Mouse (Mus musculus) heart, embryonic 10.5 days (tissue): ENCODE data around the gene Irs1. TPM values are rescaled to one million over a fixed set of nuclear protein-coding genes. Genes with fewer than 3 reads are reported as not detected.

Experiments
- DNase-seq: peaks from one replicate; pipeline ENCODE4 v3.0.0-alpha.2; 2017; ENCODE audit warnings: low spot score
- H3K27ac ChIP-seq: fragments of 300-500 bp; sonication (generic); 2 replicates; pipeline ENCODE4 v1.5.1; 2016; ENCODE audit warnings: mild to moderate bottlenecking
- H3K27me3 ChIP-seq: fragments of 300-500 bp; sonication (generic); 2 replicates; pipeline ENCODE4 v1.6.1; 2016; ENCODE audit warnings: mild to moderate bottlenecking; ENCODE audit not compliant: poor library complexity, insufficient read depth, severe bottlenecking
- H3K36me3 ChIP-seq: fragments of 300-500 bp; sonication (generic); 2 replicates; pipeline ENCODE4 v1.6.1; 2016; ENCODE audit warnings: mild to moderate bottlenecking, moderate library complexity
- H3K4me1 ChIP-seq: fragments of 300-500 bp; sonication (generic); 2 replicates; pipeline ENCODE4 v1.6.1; 2016; ENCODE audit warnings: mild to moderate bottlenecking
- H3K4me3 ChIP-seq: fragments of 300-500 bp; sonication (generic); 2 replicates; pipeline ENCODE4 v1.5.1; 2016; ENCODE audit warnings: mild to moderate bottlenecking, moderate library complexity
- H3K9me3 ChIP-seq: fragments of 300-500 bp; sonication (generic); 2 replicates; pipeline ENCODE4 v1.6.1; 2016; ENCODE audit warnings: mild to moderate bottlenecking, moderate library complexity
- WGBS: fragments of 180-500 bp; shearing (Covaris S2); methylation state at CpG from one replicate; pipeline ENCODE4 v1.1.7; 2016; 5-methylcytosine and 5-hydroxymethylcytosine counted together
- polyA plus RNA-seq: library from polyadenylated mRNA; unstranded; fragments of >200 nt; fragmentation: Nextera tagmentation; extraction: Ambion mirVana; gene quantifications from 2 replicates; pipeline ENCODE4 v1.2.1, GENCODE M21; 2016

The Irs1 gene
- polyA plus RNA-seq, 1 experiment from 2014 or later = 10.0 TPM

DNA sequence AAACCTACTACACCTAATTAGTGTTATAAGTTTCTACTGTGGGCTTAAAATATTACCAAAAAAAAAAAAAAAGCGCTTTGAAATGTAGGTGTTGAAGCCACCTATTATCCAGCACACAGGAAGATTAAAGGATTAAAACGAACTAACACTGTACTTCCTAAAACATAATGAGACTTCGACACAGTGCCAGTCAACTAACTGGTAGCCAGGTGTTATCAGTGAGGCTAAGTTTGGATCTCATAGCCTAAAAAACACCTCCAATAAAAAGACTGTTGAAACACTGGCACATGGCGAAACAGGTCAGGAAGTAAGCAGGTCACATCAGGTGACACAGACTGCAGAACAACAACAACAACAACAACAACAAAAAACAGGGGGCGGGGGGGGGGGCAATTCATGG lies 29.6 kb downstream of the Irs1 start:
- DNase-seq = no peak
- no peaks in the 10 kb centered on the region for H3K9me3 ChIP-seq
- H3K4me1 ChIP-seq = peaks cover 20% of the 10 kb centered on the region
- H3K27me3 ChIP-seq = no peaks in the 10 kb centered on the region
- H3K27ac ChIP-seq = no peak overlapping the region
- 0 out of 2 replicates have a peak, but pooled peaks cover 4% of the 10 kb centered on the region for H3K36me3 ChIP-seq
- H3K4me3 ChIP-seq = no peak overlapping the region
- WGBS = 67% methylated on average over 5 of the region's 5 CpGs

DNA sequence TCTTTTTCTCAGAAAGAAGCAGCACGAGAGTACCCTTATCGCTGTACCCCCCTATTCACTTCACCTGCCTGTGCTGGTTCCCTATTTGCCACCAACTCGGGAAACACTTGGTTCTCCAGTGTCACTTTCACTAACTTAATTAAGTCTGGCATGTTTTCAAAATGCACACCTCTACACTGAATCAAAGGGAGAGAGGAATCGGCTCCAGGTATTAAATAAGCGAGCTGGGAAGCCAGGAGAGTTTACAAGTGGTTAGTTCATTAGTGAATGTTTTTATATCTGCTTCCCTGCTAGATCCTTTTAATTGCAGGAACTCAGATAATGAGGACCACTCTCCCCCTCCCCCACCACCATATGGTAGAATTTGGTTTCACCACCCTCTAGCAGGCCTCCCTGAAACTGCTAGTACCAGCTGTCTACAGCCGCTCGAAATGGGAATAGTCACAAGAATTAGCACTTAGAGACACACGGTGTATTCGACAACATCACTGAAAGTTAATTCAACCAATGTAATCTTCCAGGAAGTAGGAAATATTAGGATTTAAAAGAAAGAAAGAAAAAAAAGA lies 30.1 kb downstream of the Irs1 start:
- H3K4me1 ChIP-seq = peaks cover 20% of the 10 kb centered on the region
- H3K9me3 ChIP-seq = no peaks in the 10 kb centered on the region
- 63% methylated on average over 9 of the region's 9 CpGs for WGBS
- H3K4me3 ChIP-seq = no peak overlapping the region
- H3K36me3 ChIP-seq = 0 out of 2 replicates have a peak, but pooled peaks cover 4% of the 10 kb centered on the region
- no peaks in the 10 kb centered on the region for H3K27me3 ChIP-seq
- no peak for DNase-seq
- no peak overlapping the region for H3K27ac ChIP-seq

DNA sequence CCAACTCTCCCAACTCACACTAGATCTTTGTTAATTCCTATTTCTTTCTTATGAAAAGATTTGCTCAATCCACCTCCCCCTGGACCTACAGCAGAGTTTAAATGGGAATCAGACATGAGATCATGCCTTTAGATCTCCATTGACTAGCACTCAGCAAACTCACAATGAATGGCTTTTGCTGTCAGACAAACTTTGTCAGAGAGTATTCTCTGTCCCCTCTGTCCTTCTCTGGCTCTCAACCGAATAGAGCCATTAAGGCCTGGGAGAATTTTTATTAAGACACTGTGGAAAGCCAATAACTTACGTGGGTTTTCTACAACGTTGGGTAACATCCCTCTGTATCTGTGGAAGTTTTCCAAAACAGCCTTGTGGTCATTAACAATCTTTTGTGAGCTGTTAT lies 31.2 kb downstream of the Irs1 start:
- Histone ChIP-seq H3K4me1 (peaks cover 20% of the 10 kb centered on the region), H3K27me3 (no peaks in the 10 kb centered on the region), H3K4me3 (no peak overlapping the region), H3K36me3 (peaks cover 10% of the 10 kb centered on the region; the same call in 1 of the 2 replicates), H3K9me3 (no peaks in the 10 kb centered on the region), H3K27ac (no peak overlapping the region)
- DNase-seq = no peak
- WGBS = 87% methylated on average over 3 of the region's 3 CpGs

DNA sequence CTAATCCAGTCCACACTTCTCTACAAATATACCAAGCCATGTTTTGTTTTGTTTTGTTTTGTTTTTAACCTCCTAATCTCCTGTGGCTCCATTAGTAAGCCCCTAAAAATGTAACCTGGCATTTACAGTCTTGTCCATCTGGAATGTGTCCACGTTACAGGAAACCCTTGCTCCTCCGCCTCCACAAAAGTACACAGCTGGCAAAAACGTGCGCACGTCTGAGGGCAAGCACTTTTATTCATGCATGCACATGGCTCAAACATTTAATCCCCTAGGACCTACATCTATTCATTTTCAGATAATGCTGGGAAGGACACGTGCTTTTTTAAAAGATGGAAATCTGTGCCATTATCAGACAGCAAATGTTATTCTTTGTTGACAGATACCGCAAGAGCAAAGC lies 32.9 kb downstream of the Irs1 start:
- 57% methylated on average over 7 of the region's 7 CpGs for WGBS
- peaks cover 20% of the 10 kb centered on the region for H3K4me1 ChIP-seq
- peaks cover 18% of the 10 kb centered on the region; the same call in 1 of the 2 replicates for H3K36me3 ChIP-seq
- no peak overlapping the region for H3K4me3 ChIP-seq
- H3K27ac ChIP-seq = no peak overlapping the region
- no peaks in the 10 kb centered on the region for H3K9me3 ChIP-seq
- H3K27me3 ChIP-seq = no peaks in the 10 kb centered on the region
- DNase-seq = no peak

DNA sequence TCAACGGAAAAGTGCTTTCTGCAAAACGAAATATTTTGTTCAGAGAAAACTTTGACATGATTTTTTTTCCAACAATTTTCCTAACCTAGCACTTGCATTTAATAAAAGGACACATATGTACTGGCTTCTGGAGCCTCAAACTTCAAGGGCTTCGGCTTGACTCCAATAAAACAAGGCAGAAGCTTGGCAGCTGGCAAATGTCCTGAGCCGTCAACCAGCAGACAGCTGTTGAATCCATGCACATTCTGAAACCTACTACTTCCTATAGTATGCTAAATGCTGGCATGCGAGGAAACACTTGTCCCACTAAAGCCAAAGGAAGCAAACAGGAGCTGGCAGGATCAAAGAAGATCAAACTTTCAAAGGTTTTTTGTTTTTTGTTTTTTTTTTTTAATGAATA lies 33.8 kb downstream of the Irs1 start:
- Histone ChIP-seq H3K27ac (no peak overlapping the region), H3K36me3 (peaks cover 19% of the 10 kb centered on the region; the same call in 1 of the 2 replicates), H3K4me1 (peaks cover 20% of the 10 kb centered on the region), H3K27me3 (no peaks in the 10 kb centered on the region), H3K4me3 (no peak overlapping the region), H3K9me3 (no peaks in the 10 kb centered on the region)
- 58% methylated on average over 5 of the region's 5 CpGs for WGBS
- DNase-seq = no peak

DNA sequence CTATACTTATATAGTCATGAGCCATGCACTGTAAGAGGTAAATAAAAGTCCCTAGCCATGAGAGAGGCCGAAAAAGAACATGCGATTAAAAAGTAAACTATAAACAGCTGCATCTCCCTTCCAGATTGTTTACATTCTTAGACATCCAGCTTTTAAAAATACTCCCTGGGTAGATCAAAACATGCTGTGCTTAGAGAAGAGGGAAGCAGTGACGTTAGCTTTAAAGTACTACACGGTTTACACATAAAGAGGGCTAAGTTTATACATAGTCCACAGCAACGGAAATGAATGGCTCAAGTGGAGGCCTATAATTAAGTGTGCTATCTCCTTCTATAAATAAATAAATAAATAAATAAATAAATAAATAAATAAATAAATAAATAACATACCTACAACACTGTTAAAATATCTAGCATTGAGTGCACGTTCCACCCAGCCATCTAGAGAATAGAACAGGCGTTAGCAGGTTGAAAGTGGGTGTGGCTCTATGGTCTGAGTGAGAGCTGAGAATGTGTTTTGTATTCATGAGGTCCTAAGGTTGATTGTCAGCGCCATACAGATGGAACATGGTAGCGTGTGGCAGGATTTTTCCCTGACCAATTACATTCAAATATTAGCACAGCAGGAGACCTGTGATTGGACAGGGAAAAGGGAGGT lies 37.3 kb downstream of the Irs1 start:
- Histone ChIP-seq H3K9me3 (no peaks in the 10 kb centered on the region), H3K4me3 (no peak overlapping the region), H3K36me3 (peaks cover 16% of the 10 kb centered on the region; the same call in 1 of the 2 replicates), H3K27ac (no peak overlapping the region), H3K4me1 (peaks cover 9% of the 10 kb centered on the region; the same call in 1 of the 2 replicates), H3K27me3 (no peaks in the 10 kb centered on the region)
- WGBS = 84% methylated on average over 9 of the region's 9 CpGs
- DNase-seq = no peak

DNA sequence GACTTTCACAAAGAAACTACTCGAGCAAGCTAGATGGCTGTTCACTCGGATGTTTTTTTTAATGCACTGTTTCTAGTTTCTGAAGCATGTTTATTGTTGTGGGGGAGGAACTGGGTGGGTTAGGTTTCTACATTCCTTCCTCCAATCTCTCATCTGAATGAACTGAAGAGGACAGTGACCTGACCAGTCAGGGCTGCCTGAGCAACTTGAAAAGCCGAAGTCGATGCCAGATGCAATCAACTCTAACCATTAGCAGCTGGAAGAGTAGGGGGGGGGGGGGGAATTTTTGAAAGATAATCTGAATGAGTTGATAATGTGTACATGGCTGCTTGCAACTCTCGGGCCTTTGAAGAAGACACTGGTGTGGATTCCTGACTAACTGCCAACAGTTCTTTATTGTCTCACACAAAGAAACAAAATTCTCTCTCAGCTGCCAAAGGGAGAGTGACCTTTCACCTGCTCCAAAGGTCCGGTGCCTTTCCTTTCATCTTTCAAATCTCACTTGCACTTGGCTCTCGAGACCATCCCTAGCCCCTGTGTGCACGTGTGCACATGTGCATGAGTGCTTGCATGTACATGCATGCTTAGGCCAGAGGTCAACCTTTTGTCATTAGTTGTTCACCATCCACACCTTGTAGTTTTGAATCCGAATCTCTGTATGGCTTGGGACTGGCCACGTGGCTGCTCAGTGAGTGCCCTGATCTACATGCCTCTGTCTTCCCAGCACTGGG lies 43.8 kb downstream of the Irs1 start:
- no peaks in the 10 kb centered on the region for H3K9me3 ChIP-seq
- H3K4me3 ChIP-seq = no peak overlapping the region
- H3K36me3 ChIP-seq = no peaks in the 10 kb centered on the region
- peaks cover 14% of the 10 kb centered on the region for H3K4me1 ChIP-seq
- no peak overlapping the region for H3K27ac ChIP-seq
- 65% methylated on average over 10 of the region's 10 CpGs for WGBS
- H3K27me3 ChIP-seq = no peaks in the 10 kb centered on the region
- no peak for DNase-seq

DNA sequence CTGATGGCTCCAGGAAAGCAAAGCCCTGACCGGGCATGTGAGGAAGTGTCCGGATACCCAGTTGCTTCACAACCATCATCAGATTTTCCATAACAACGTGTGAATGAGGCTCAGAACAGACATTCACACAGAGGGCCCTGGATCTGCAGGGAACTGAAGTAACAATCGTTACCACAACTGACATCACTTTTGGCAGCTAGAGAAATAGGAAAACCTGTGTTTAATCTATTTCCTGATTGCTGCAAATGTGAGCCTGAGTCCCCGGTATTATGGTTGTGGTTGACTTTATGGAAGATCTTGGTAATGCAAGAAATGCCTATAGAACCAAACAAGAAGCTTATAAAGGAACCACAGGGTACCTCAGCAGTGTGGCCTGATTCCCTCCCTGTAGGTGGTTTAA lies 46.2 kb downstream of the Irs1 start:
- Histone ChIP-seq H3K27ac (no peak overlapping the region), H3K4me1 (peaks cover 21% of the 10 kb centered on the region), H3K27me3 (no peaks in the 10 kb centered on the region), H3K36me3 (no peaks in the 10 kb centered on the region), H3K4me3 (no peak overlapping the region), H3K9me3 (no peaks in the 10 kb centered on the region)
- WGBS = 67% methylated on average over 5 of the region's 5 CpGs
- DNase-seq = no peak

DNA sequence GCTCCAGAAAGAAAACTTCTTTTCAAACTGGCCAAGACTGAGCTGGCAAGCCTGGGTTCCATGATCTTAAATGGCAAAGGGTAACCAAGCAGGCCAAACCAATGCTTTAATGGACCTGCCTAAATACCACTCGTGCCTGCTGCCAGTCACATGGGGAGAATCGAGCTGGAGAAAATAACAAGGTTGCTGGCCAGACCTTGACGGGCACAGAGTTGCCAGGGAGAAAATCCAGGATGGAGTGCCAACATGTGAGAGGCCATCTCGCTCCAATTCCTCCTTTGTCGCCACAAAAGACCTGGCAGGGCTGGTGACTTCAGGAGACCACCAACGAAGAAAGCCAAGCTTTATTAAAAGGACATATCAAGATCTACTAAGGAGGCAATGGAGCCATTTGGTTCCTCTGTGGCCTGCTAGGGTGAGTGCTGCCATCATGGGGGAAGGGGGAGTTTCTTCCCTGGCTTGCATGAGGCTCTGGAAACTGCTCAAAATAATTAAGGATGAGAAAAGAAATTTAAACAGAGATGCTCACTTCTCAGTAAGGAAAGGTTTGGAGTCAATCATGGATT lies 47.9 kb downstream of the Irs1 start:
- 83% methylated on average over 6 of the region's 6 CpGs for whole genome bisulfite sequencing
- no peak for DNase-seq
- Histone ChIP-seq H3K4me1 (peaks cover 27% of the 10 kb centered on the region), H3K4me3 (no peak overlapping the region), H3K9me3 (no peaks in the 10 kb centered on the region), H3K27ac (no peak overlapping the region), H3K27me3 (no peaks in the 10 kb centered on the region), H3K36me3 (0 out of 2 replicates have a peak, but pooled peaks cover 2% of the 10 kb centered on the region)

DNA sequence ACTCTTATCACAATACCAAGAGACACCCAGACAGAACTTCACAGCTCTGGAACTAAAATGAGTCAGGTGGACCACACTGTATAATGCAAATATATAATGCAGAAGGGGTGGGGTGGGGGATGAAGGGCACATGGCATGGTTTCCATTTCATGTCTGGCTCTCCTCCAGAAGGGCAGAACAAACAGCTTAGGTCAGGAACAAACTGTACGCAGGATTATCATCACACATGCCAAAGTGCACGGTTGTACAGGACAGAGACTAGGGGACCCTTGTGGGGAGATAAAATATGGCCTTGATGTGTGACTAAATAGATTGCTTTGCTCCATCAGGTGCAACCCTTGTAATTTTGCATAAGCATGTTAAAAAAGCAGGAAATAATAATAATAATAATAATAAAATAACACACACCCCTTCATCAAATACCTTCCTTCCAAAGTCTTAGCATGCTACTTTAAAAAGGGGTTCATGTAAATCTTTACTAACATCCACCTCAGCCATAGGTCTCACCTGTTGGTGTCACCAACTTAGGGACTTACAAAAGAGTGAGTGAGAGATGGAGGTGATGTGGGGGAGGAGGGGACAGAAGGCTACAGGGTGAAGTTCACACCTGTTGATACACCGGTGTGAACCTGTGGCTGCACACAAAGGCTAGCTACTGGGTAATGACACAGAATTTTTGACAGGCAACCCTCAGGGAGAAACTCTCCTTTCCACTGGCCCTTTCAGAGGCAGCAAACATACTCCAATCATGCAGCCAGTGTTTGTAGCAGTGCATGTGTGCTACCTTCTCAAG lies 51.6 kb downstream of the Irs1 start:
- Histone ChIP-seq H3K27me3 (no peaks in the 10 kb centered on the region), H3K4me3 (no peak overlapping the region), H3K9me3 (no peaks in the 10 kb centered on the region), H3K4me1 (peaks cover 21% of the 10 kb centered on the region; the same call in 1 of the 2 replicates), H3K27ac (no peak overlapping the region), H3K36me3 (peaks cover 19% of the 10 kb centered on the region)
- 72% methylated on average over 3 of the region's 3 CpGs for WGBS
- no peak for DNase-seq

DNA sequence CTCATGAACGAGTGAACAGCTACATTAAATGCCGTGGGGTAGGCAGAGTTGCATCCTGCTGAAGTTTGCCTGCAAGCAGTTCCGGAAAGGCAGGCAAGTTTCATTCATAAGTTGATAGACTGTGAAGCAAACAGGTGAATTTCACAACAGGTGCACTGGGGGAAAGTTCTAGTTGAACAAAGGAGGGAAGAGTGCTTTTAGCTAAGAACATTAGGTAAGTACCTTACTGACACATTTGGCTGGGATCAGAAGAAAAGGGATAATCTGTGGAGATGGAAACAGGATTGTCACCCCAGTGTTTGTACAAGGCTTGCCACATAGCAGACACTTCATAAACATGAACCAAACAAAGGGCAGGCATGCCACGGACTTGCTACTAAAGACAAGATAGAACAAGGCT lies 53.0 kb downstream of the Irs1 start:
- H3K36me3 ChIP-seq = peaks cover 33% of the 10 kb centered on the region
- H3K27me3 ChIP-seq = no peaks in the 10 kb centered on the region
- no peak for DNase-seq
- no peak overlapping the region for H3K4me3 ChIP-seq
- H3K9me3 ChIP-seq = no peaks in the 10 kb centered on the region
- no peak overlapping the region for H3K27ac ChIP-seq
- 80% methylated on average over 4 of the region's 4 CpGs for WGBS
- peaks cover 21% of the 10 kb centered on the region; the same call in 1 of the 2 replicates for H3K4me1 ChIP-seq

DNA sequence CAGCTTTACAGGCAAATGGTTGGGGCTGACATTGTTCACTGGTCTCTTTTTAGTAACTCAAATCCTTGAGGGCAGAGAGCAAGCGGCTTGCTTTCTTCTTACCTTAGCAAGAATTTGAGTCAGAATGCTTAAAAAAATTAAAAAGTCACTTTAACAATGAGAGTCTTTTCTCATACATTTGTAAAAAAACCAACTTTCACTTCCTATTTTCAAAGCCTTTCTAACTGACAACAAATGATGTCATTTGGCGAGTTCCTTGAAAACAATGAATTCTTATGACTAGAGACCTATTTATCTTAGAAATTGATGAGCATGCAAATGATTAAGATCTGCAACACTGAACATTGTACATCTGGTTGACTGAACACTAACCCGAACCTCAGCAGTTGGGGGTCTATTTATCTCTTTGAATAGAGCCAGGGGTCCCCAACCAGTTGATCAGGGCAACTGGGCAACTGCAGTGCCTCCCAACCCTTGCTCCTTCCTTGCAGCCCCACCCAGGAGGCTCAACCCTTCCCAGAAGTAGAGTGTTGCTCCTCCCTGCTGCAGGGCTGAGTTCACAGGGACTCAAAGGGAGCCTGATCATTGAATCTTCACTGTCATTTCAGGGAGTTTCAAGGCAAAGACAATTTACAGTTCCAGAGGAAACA lies 55.6 kb downstream of the Irs1 start:
- Histone ChIP-seq H3K36me3 (peaks cover 33% of the 10 kb centered on the region), H3K9me3 (no peaks in the 10 kb centered on the region), H3K4me3 (no peak overlapping the region), H3K27ac (no peak overlapping the region), H3K4me1 (peaks cover 9% of the 10 kb centered on the region; the same call in 1 of the 2 replicates), H3K27me3 (no peaks in the 10 kb centered on the region)
- no peak for DNase-seq
- 87% methylated on average over 3 of the region's 3 CpGs for WGBS
